Mouse (Mus musculus) cerebellum, postnatal 36 days (tissue): ENCODE results near the gene Vcpkmt.
"Not testable (repeated sequence)": the region's sequence is repeated elsewhere in the genome, so short reads cannot be mapped to it uniquely, and the experiment has no call there.

ENCODE experiments used
- DNase-seq, 2 experiments: peaks; one replicate each; pipeline ENCODE4 v3.0.0; 2021 to 2022; ENCODE audit warnings: mixed read lengths in 2 of 2

Gene Vcpkmt

GRCm38 (mm10) chr12:69582613-69583269 is at the start of gene Vcpkmt:
Vcpkmt (minus strand) TSS chr12:69583028.
- DNase-seq: peak; percentile 86 to 89

DNA sequence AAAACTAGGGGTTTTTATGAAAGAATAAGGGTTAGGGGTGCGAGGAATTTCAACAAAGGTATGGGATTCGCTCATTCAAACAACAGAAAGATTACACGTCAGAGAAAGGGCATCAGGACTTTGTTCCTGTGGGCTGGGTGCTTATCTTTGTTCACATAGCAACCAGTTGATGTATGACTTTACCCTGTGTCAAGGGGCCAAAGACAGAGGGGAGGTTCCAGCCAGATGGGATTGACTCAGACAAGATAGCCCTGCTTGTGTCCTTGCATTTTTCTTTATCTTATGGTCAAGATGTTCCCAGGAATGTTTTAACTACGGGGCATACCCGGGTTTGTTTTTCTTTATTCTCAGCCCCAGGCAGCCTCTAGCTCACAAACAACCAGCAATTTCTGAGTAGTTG is 35.8 kb upstream of the Vcpkmt start:
- not testable (repeated sequence) for DNase-seq

DNA sequence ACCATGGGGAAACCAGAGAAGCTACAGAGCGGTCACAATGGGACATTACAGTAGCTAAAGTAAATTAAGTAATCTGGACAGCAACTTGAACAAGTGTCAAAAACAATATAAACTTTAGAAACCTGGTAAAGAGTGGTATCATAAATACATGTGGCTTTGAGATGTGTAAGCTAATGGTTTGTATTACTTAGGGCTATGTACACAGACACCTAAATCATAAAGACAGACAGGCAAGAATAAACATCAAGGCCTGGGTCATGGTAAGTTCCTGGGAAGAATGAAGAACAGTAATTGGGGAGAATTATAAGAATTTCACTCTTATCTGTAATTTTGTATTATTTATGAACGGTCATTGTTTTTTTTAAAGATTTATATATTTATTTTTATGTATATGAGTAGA is 21.5 kb upstream of the Vcpkmt start:
- DNase-seq: no peak

DNA sequence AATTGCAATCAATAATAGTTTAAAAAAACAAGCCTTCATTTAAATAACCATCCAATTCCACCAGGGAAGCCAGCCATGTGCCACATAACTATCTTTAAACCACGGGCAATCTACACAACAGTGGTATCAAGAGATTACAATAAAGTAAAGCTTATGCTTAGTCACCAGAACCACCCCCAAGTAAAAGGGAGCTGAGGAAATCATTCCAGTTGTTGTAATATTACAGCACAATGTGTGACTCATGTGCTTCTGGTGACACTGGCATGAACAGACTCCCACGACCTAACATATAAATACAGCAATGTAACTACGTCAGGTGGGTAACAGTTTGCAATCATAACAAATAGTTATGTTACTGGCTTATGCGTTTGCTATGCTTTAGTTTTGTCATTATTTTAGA is 14.6 kb upstream of the Vcpkmt start:
- no peak for DNase-seq

- DNase-seq: no peak
Observed at GRCm38 (mm10) chr12:69593130-69593529, 10.3 kb upstream of the Vcpkmt start.

GRCm38 (mm10) chr12:69583270-69583629 is 422 bp upstream of the Vcpkmt start:
- DNase-seq: no peak

GRCm38 (mm10) chr12:69582216-69582612 is 614 bp downstream of the Vcpkmt start:
- no peak for DNase-seq

DNA sequence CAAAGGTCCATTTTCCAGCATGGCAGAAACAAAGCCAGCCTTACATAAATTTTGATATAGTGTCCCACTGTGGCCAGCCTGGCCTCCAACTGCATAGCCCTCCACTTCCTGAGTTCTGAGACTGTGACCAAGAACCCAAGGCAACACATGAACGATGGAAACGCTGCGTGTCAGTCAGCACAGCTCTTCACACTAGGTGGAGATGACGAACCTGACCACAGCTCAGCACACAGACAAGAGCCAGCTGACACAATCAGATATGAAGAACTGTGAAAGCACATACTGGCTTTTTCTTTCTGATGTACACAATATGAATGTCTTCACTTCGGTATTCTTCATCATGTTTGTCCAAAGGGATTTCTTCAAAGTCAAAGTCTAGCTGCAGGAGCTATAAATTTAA is 3.2 kb downstream of the Vcpkmt start:
- DNase-seq: no peak

- DNase-seq: no peak
Observed at GRCm38 (mm10) chr12:69576120-69576627, 6.7 kb downstream of the Vcpkmt start.

GRCm38 (mm10) chr12:69573916-69574881 is 8.6 kb downstream of the Vcpkmt start:
- DNase-seq: peak; percentile 71 to 90

DNA sequence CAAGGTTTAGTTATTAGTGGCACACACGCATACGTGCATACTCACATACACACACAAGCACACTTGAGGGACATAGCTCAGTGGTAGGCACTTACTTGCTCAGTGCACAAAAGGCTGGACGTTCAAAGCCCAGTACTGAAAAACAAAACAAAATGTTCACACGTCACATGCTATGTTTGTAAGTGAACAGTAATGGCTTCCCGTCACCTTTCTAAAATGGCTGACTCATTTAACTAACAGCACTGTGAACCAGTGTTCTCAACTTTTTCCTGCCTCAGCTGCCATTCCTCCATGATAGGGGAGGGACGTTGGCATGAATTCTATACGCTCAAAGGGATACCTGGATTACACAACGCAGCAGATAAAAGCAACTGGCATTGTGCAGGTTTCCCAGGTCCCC is 9.6 kb downstream of the Vcpkmt start:
- no peak for DNase-seq

DNA sequence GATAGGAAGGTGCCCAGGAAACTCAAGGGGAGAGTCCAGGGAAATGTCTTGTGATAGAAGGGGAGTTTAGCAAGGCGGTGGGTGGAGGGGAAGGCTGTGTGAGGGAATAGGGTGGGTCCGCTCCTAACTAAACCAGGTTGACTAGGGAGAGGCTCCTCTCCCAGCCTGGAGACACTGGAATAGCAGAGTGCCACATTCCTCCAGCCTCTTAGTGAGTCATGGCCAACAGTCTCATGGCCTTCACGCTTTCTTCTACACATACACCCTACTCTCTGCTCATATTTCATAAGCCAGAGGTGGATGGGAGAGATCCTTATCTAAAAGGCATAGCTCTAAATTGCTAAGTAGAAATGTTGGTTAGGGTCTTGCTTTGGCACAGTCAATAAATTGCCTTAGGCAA is 12.9 kb downstream of the Vcpkmt start:
- no peak for DNase-seq

GRCm38 (mm10) chr12:69568266-69568665 is 14.6 kb downstream of the Vcpkmt start:
- no peak for DNase-seq

DNA sequence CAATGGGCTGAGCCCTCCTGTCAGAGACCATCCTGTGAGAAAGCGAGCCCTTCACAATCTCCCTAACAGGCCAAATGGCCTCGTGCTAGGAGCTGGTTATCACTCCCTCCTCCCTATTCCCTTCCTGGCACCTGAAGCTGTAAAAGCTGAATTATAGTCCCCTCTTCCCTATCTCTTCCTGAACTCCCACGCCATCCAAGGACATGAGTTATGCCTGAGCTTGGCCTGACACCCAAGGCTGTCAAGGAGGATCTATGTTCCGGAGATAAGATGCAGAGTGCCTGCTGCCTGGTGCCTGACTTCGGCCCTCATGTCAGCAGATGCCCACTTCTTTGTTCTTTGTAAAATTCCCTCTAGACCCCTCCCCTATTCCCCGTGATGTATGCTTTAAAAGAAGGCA is 21.8 kb downstream of the Vcpkmt start:
- not testable (repeated sequence) for DNase-seq

- DNase-seq: no peak
Observed at GRCm38 (mm10) chr12:69556221-69556861, 26.5 kb downstream of the Vcpkmt start.

- no peak for DNase-seq
Observed at GRCm38 (mm10) chr12:69545456-69546178, 37.2 kb downstream of the Vcpkmt start.

DNA sequence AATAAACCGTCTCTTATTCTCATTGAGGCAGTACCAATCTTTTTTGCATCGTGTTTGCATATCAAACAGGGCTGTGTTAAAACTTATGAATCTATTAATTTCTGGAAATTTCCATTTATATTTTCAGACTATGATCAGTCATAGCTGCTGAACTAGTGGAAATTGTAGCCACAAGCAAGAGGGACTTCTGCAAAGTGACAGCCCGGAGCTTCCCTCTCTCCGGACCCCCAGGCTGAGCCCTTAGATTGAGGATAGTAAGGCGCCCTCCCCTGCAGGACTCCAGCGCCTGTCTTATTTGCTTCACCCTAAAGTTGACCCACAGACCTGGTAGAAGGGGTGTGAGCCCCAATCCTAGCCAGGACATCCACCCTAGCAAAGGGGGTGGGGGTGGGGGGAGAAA is 37.8 kb downstream of the Vcpkmt start:
- DNase-seq: no peak

DNA sequence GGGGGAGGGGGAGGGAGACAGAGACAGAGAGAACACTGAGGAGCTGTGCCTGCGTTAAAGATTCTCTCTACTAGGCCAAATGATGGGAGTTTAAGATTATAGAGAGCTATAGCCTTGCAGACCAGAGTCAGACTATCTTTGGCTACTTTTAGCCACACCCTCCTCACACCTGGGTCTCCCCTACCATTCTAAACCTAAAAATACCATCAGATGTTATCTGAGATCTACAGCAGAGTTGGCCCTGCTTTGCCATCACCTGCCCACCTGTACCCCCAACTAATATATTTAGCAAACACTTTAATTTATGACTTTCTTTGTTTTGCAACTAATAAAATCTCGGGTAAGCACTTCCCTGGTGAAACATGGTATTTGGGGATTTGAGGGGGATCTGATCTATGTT is 38.3 kb downstream of the Vcpkmt start:
- DNase-seq: no peak

- no peak for DNase-seq
Observed at GRCm38 (mm10) chr12:69542376-69542775, 40.5 kb downstream of the Vcpkmt start.

DNA sequence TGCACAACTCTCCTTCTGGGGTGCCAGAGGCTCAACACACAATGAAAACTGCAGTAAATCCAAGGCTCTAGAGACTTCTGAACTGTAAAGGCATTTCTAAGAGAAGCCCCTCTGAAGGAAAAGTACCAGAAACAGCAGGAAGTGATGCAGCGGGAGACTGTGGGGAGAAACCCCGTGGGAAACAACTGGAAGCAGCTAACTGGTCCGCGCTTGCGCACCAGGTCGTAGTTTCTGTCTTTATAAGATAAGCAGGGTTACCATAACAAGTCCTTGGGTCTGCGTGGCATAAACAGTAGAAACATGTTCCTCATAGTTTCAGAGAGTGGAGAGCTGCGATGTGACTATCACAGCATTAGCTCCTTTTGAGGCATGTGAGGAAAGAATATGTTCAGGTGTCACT is 41.2 kb downstream of the Vcpkmt start:
- DNase-seq: no peak

DNA sequence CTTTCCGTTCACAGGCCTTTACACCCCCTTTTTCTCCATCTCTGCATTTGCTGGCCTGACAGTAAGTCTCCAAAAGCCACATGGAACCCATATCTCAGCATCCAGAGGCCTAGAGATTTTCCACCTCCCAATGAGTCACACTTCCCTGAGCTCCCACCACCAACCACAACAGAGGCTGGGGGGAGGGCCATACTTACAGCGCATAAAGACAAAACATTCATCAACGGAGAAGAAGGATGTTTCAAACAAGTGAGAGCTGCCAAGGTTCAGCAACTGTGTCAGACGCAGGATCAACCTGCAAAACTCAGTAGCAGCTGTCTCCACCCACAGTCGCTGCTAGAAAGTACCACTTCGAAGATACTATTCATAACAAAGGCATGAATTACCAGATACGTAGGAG is 43.5 kb downstream of the Vcpkmt start:
- no peak for DNase-seq

DNA sequence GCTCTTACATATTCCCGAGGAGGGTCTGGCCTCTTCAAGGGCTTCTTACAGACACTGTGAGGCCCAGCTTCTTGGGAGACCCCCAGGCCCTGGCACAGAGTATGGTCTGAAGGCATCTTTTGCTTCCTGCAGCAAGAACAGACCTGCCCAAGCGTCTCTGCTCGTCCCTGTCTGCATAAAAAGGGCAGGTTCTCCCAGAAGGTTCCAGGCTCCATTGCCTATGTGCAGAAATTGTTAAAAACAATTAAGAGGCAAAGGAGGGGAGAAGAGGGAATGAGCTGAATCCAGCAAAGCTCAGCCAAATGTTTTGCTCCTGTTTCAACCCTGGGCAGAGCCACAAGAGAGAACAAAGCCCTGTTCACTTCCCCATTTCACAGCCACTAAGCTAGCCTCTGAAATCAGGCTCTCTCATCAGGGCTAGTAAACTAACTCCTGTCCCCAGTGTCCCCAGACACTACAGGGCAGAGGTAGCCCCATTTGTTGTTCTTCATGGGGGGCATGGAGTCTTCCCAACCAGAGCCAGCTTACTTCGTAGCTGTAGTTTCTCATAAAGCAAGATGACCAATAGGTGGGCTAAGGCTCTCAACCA is 44.4 kb downstream of the Vcpkmt start:
- no peak for DNase-seq
